In the genomic region with DNA sequence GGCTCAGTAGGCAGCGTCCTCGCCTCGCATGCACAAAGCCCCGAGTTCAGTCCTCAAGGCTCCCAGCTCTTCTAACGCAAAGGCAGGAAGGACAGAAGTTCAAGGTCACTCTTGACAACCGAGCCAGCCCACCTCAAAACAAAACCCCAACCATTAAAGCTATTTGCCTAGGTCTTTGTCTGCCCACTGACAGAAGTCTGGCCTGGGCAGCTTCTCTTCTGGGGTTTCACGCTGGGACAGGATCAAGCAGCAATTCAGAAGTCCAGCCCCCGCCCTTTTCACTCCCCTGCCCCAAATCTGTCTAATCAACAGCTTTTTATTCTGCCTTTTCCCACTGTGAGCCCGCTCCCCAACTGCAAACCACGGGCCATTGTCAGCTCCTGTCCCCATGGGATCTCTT, we compare ENCODE assay signal across 22 mouse cellular contexts.
DNase-seq lines count a peak whose midpoint lies in the region; ATAC-seq and TF ChIP-seq lines count a peak whose summit lies in the region.
"Had no signal": no experiment of that assay in that cellular context is flagged by ENCODE, and none has a peak within 500 bp of the region (broad histone marks: within the 10 kb centered on the region; RNA-seq: fewer than 3 reads in every experiment).

No protein-coding gene starts in this region.

- DNase-seq in forebrain, embryonic 10.5 days (ENCODE audit: extremely low spot score, low spot score): no peak
- DNase-seq in forebrain, embryonic 11.5 days (ENCODE audit: low spot score): no peak
- DNase-seq in ES-CJ7 (ENCODE audit: low read depth, low spot score): peak; percentile 95
- peak; percentile 43 for DNase-seq in hindbrain, postnatal 0 days (ENCODE audit: low spot score)
- DNase-seq in adrenal gland, adult (ENCODE audit: inconsistent age in 2 of 2, low spot score in 1 of 2): no peak
- DNase-seq in cerebellum, postnatal 4 days (ENCODE audit: low spot score in 2 of 2): no peak
- DNase-seq: adrenal gland, postnatal 10 days; cerebellum, postnatal 10 days; embryo, embryonic 11 days; heart, postnatal 10 days; kidney, adult 2 months; kidney, postnatal 14 days; left cerebral cortex, postnatal 4 days; liver; thymus, adult 2 months had no signal

- H3K4me2 ChIP-seq in forebrain, embryonic 11.5 days (ENCODE audit: low read depth, low read length, severe bottlenecking): no peak overlapping the region
- no peak overlapping the region for H3K4me2 ChIP-seq in forebrain, embryonic 15.5 days (replicated peaks)
- H3K4me2 ChIP-seq in hindbrain, postnatal 0 days (ENCODE audit: low read depth, low read length): peak overlapping the region; percentile 21; the same call in 1 of the 2 replicates
- H3K4me2 ChIP-seq: heart, embryonic 11.5 days; stomach, embryonic 15.5 days had no signal

- H3K4me3 ChIP-seq in forebrain, embryonic 10.5 days: no peak overlapping the region
- H3K4me3 ChIP-seq in forebrain, embryonic 11.5 days (ENCODE audit: low read depth, low read length): no peak overlapping the region
- H3K4me3 ChIP-seq in forebrain, embryonic 15.5 days: no peak overlapping the region
- no peak overlapping the region for H3K4me3 ChIP-seq in hindbrain, postnatal 0 days (ENCODE audit: low read length)
- H3K4me3 ChIP-seq: left cerebral cortex, adult 2 months; myocyte; stomach, embryonic 15.5 days had no signal

- H3K9me3 ChIP-seq in forebrain, embryonic 10.5 days: peaks cover 13% of the 10 kb centered on the region; the same call in 1 of the 2 replicates
- no peaks in the 10 kb centered on the region for H3K9me3 ChIP-seq in forebrain, embryonic 11.5 days (ENCODE audit: control insufficient read depth, low read length)
- H3K9me3 ChIP-seq in forebrain, embryonic 15.5 days: no peaks in the 10 kb centered on the region
- H3K9me3 ChIP-seq in hindbrain, postnatal 0 days (ENCODE audit: low read length): no peaks in the 10 kb centered on the region
- H3K9me3 ChIP-seq: stomach, embryonic 15.5 days had no signal

- no peak for ATAC-seq in forebrain, embryonic 11.5 days (replicated peaks; ENCODE audit: low FRiP score)
- ATAC-seq in forebrain, embryonic 15.5 days (replicated peaks): no peak
- ATAC-seq in hindbrain, postnatal 0 days: peak; percentile 14; the same call in 1 of the 2 replicates
- no peak for ATAC-seq in inflammation-experienced regulatory T-cells, adult 6 months
- ATAC-seq: lung, postnatal 0 days had no signal

- peaks cover 12% of the 10 kb centered on the region for H3K36me3 ChIP-seq in forebrain, embryonic 10.5 days (replicated peaks)
- 0 out of 2 replicates have a peak, but pooled peaks cover 2% of the 10 kb centered on the region for H3K36me3 ChIP-seq in forebrain, embryonic 11.5 days (ENCODE audit: control insufficient read depth, insufficient read depth, low read length)
- no peaks in the 10 kb centered on the region for H3K36me3 ChIP-seq in forebrain, embryonic 15.5 days
- no peaks in the 10 kb centered on the region for H3K36me3 ChIP-seq in hindbrain, postnatal 0 days (ENCODE audit: insufficient read depth, low read length)
- H3K36me3 ChIP-seq: stomach, embryonic 15.5 days had no signal

- no peak overlapping the region for H3K9ac ChIP-seq in forebrain, embryonic 11.5 days (ENCODE audit: low read length)
- no peak overlapping the region for H3K9ac ChIP-seq in forebrain, embryonic 15.5 days (replicated peaks)
- no peak overlapping the region for H3K9ac ChIP-seq in hindbrain, postnatal 0 days (replicated peaks; ENCODE audit: low read length)
- H3K9ac ChIP-seq: stomach, embryonic 15.5 days had no signal

- H3K27me3 ChIP-seq in forebrain, embryonic 10.5 days (ENCODE audit: poor library complexity, severe bottlenecking): peaks cover 32% of the 10 kb centered on the region
- H3K27me3 ChIP-seq in forebrain, embryonic 11.5 days (ENCODE audit: control insufficient read depth, insufficient read depth, low read length): 0 out of 2 replicates have a peak, but pooled peaks cover 4% of the 10 kb centered on the region
- no peaks in the 10 kb centered on the region for H3K27me3 ChIP-seq in forebrain, embryonic 15.5 days
- no peaks in the 10 kb centered on the region for H3K27me3 ChIP-seq in hindbrain, postnatal 0 days (ENCODE audit: insufficient read depth, low read length)

- H3K4me1 ChIP-seq in forebrain, embryonic 10.5 days: peaks cover 47% of the 10 kb centered on the region
- peaks cover 5% of the 10 kb centered on the region; the same call in 1 of the 2 replicates for H3K4me1 ChIP-seq in forebrain, embryonic 11.5 days (replicated peaks; ENCODE audit: control insufficient read depth, insufficient read depth, low read length)
- peaks cover 43% of the 10 kb centered on the region for H3K4me1 ChIP-seq in forebrain, embryonic 15.5 days
- peaks cover 9% of the 10 kb centered on the region; the same call in 1 of the 2 replicates for H3K4me1 ChIP-seq in hindbrain, postnatal 0 days (ENCODE audit: insufficient read depth, low read length)

- TF ChIP-seq CTCF in hindbrain, postnatal 0 days (IDR thresholded peaks at IDR 0.05; ENCODE audit: low read depth): no peak

- peak overlapping the region; percentile 9; the same call in 1 of the 2 replicates for H3K27ac ChIP-seq in forebrain, embryonic 10.5 days
- H3K27ac ChIP-seq in forebrain, embryonic 11.5 days (ENCODE audit: low read depth, low read length): no peak overlapping the region
- H3K27ac ChIP-seq in forebrain, embryonic 15.5 days (replicated peaks): peak overlapping the region; percentile 28; the same call in 1 of the 2 replicates
- peak overlapping the region; percentile 32; the same call in 1 of the 2 replicates for H3K27ac ChIP-seq in hindbrain, postnatal 0 days
- H3K27ac ChIP-seq: left cerebral cortex, adult 2 months; stomach, embryonic 15.5 days had no signal

- 45% methylated on average over 10 of the region's 10 CpGs for whole genome bisulfite sequencing in forebrain, embryonic 10.5 days
- WGBS in forebrain, embryonic 11.5 days: 29% methylated on average over 10 of the region's 10 CpGs
- 22% methylated on average over 10 of the region's 10 CpGs for WGBS in forebrain, embryonic 15.5 days
- 27% methylated on average over 10 of the region's 10 CpGs for WGBS in hindbrain, postnatal 0 days

Comparison
In these comparisons a context has a peak if more than half of its experiments do, and no peak if none do; other contexts are left out.
1. DNase-seq: peak in ES-CJ7 (single experiment) and hindbrain, postnatal 0 days (single experiment); none in forebrain, embryonic 10.5 days (single experiment), forebrain, embryonic 11.5 days (single experiment), adrenal gland, adult (0 of 2) and cerebellum, postnatal 4 days (0 of 2).